Comparison of ENCODE assay signal across 20 mouse cellular contexts in genomic region chr11:50208039-50208438, GRCm38 (mm10). TPM values are rescaled to one million over a fixed set of nuclear protein-coding genes. Genes with fewer than 3 reads are reported as not detected.
DNase-seq lines count a peak whose midpoint lies in the region; ATAC-seq and TF ChIP-seq lines count a peak whose summit lies in the region.
"Had no signal": no experiment of that assay in that cellular context is flagged by ENCODE, and none has a peak within 500 bp of the region (broad histone marks: within the 10 kb centered on the region; RNA-seq: fewer than 3 reads in every experiment).

No protein-coding gene starts in this region.

- no peak for ATAC-seq in erythroblast, adult 5-6 weeks (replicated peaks; ENCODE audit: low FRiP score, poor library complexity, severe bottlenecking)
- no peak for ATAC-seq in intestine, postnatal 0 days
- ATAC-seq in intestine, embryonic 15.5 days, result no peak
- no peak for ATAC-seq in lung, postnatal 0 days
- ATAC-seq: forebrain, embryonic 13.5 days; midbrain, embryonic 15.5 days had no signal

- H3K9me3 ChIP-seq in erythroblast, embryonic 14.5 days (ENCODE audit: control insufficient read depth, low read length), result no peaks in the 10 kb centered on the region
- no peaks in the 10 kb centered on the region for H3K9me3 ChIP-seq in intestine, postnatal 0 days (ENCODE audit: control insufficient read depth)
- H3K9me3 ChIP-seq in intestine, embryonic 15.5 days, result no peaks in the 10 kb centered on the region
- no peaks in the 10 kb centered on the region for H3K9me3 ChIP-seq in lung, postnatal 0 days (ENCODE audit: low read length)
- H3K9me3 ChIP-seq: forebrain, embryonic 13.5 days; heart, embryonic 15.5 days; hindbrain, embryonic 13.5 days; midbrain, embryonic 15.5 days; neural tube, embryonic 13.5 days had no signal

- no peak overlapping the region for H3K27ac ChIP-seq in intestine, postnatal 0 days (ENCODE audit: low read depth, low read length)
- H3K27ac ChIP-seq in intestine, embryonic 15.5 days, result no peak overlapping the region
- no peak overlapping the region for H3K27ac ChIP-seq in lung, postnatal 0 days (ENCODE audit: low read length)
- H3K27ac ChIP-seq: forebrain, embryonic 13.5 days; heart, embryonic 15.5 days; hindbrain, embryonic 13.5 days; midbrain, embryonic 15.5 days; neural tube, embryonic 13.5 days had no signal

- DNase-seq in lung, postnatal 0 days (ENCODE audit: low spot score), result no peak
- no peak for DNase-seq in lung, postnatal 25 days (ENCODE audit: low spot score)
- DNase-seq in testis, postnatal 10 days (ENCODE audit: low spot score), result no peak
- DNase-seq: adrenal gland, postnatal 25 days; cerebellum, adult 9-11 months; heart, postnatal 36 days; kidney, postnatal 36 days; lung, postnatal 10 days; retina, postnatal 1 day; thymus, postnatal 14 days had no signal

- peak overlapping the region; percentile 67; the same call in 1 of the 2 replicates for H3K4me2 ChIP-seq in intestine, postnatal 0 days (replicated peaks; ENCODE audit: low read depth)
- H3K4me2 ChIP-seq in intestine, embryonic 15.5 days (replicated peaks), result no peak overlapping the region
- peak overlapping the region; percentile 62; the same call in 1 of the 2 replicates for H3K4me2 ChIP-seq in lung, postnatal 0 days (replicated peaks; ENCODE audit: low read depth, low read length)
- H3K4me2 ChIP-seq in myocyte (ENCODE audit: low read depth), result peak overlapping the region; percentile 98

- no peak overlapping the region for H3K9ac ChIP-seq in intestine, postnatal 0 days (ENCODE audit: low read depth, low read length)
- no peak overlapping the region for H3K9ac ChIP-seq in intestine, embryonic 15.5 days
- no peak overlapping the region for H3K9ac ChIP-seq in lung, postnatal 0 days (replicated peaks; ENCODE audit: low read depth)
- H3K9ac ChIP-seq: forebrain, embryonic 13.5 days; heart, embryonic 15.5 days had no signal

- H3K4me3 ChIP-seq in erythroblast, embryonic 14.5 days (replicated peaks), result peak overlapping the region; percentile 29
- H3K4me3 ChIP-seq in intestine, postnatal 0 days (ENCODE audit: low read depth, low read length), result no peak overlapping the region
- no peak overlapping the region for H3K4me3 ChIP-seq in intestine, embryonic 15.5 days (replicated peaks)
- no peak overlapping the region for H3K4me3 ChIP-seq in lung, postnatal 0 days (ENCODE audit: low read depth, low read length)
- peak overlapping the region; percentile 86 for H3K4me3 ChIP-seq in myocyte
- H3K4me3 ChIP-seq: forebrain, embryonic 13.5 days had no signal

- TF ChIP-seq POLR2A in myocyte (IDR thresholded peaks at IDR 0.05; ENCODE audit: insufficient read length, low read depth), result no peak

- H3K4me1 ChIP-seq in erythroblast, embryonic 14.5 days (ENCODE audit: control insufficient read depth), result peaks cover 50% of the 10 kb centered on the region
- H3K4me1 ChIP-seq in intestine, postnatal 0 days (replicated peaks; ENCODE audit: control insufficient read depth, insufficient read depth, low read length), result peaks cover 1% of the 10 kb centered on the region; the same call in 1 of the 2 replicates
- H3K4me1 ChIP-seq in intestine, embryonic 15.5 days (replicated peaks), result peaks cover 11% of the 10 kb centered on the region; the same call in 1 of the 2 replicates
- H3K4me1 ChIP-seq in lung, postnatal 0 days (ENCODE audit: insufficient read depth, low read depth, low read length), result peaks cover 12% of the 10 kb centered on the region; the same call in 1 of the 2 replicates

- WGBS in intestine, postnatal 0 days, result 90% methylated on average over 5 of the region's 5 CpGs
- 85% methylated on average over 5 of the region's 5 CpGs for WGBS in intestine, embryonic 15.5 days
- 93% methylated on average over 5 of the region's 5 CpGs for WGBS in lung, postnatal 0 days

- H3ac ChIP-seq in myocyte (ENCODE audit: control insufficient read depth, insufficient read length), result no peak overlapping the region

- no peaks in the 10 kb centered on the region for H3K27me3 ChIP-seq in erythroblast, embryonic 14.5 days (ENCODE audit: control insufficient read depth)
- no peaks in the 10 kb centered on the region for H3K27me3 ChIP-seq in intestine, postnatal 0 days (replicated peaks; ENCODE audit: control insufficient read depth, insufficient read depth, low read length)
- H3K27me3 ChIP-seq in intestine, embryonic 15.5 days (replicated peaks), result no peaks in the 10 kb centered on the region
- H3K27me3 ChIP-seq in lung, postnatal 0 days (replicated peaks; ENCODE audit: insufficient read depth, low read length), result no peaks in the 10 kb centered on the region
- H3K27me3 ChIP-seq in myocyte (ENCODE audit: control insufficient read depth, insufficient read depth, insufficient read length), result no peaks in the 10 kb centered on the region
- H3K27me3 ChIP-seq: forebrain, embryonic 13.5 days; heart, embryonic 15.5 days; hindbrain, embryonic 13.5 days; midbrain, embryonic 15.5 days; neural tube, embryonic 13.5 days had no signal

- H3K79me2 ChIP-seq in myocyte (ENCODE audit: control insufficient read depth, insufficient read depth), result peaks cover 60% of the 10 kb centered on the region

- no peak for TF ChIP-seq EP300 in lung, postnatal 0 days (IDR thresholded peaks at IDR 0.05)

- peaks cover 68% of the 10 kb centered on the region for H3K36me3 ChIP-seq in erythroblast, embryonic 14.5 days (ENCODE audit: control insufficient read depth)
- H3K36me3 ChIP-seq in intestine, postnatal 0 days (ENCODE audit: control insufficient read depth, insufficient read depth), result peaks cover 50% of the 10 kb centered on the region
- H3K36me3 ChIP-seq in intestine, embryonic 15.5 days, result peaks cover 42% of the 10 kb centered on the region
- H3K36me3 ChIP-seq in lung, postnatal 0 days (ENCODE audit: insufficient read depth, low read length), result peaks cover 46% of the 10 kb centered on the region
- peaks cover 55% of the 10 kb centered on the region for H3K36me3 ChIP-seq in myocyte (ENCODE audit: control insufficient read depth, insufficient read depth)

- TF ChIP-seq CTCF in intestine, postnatal 0 days (IDR thresholded peaks at IDR 0.05; ENCODE audit: low read depth), result no peak
- TF ChIP-seq CTCF in lung, postnatal 0 days (IDR thresholded peaks at IDR 0.05), result no peak

TF ChIP-seq in myocyte, 11 proteins besides CTCF, POLR2A, EP300 and RAD21:
- TF ChIP-seq REST (IDR thresholded peaks at IDR 0.05; ENCODE audit: insufficient read depth, insufficient read length) (no peak), POLR2AphosphoS2 (IDR thresholded peaks at IDR 0.05; ENCODE audit: insufficient read length, low read depth) (peak; percentile 78)
TF ChIP-seq in myocyte: peak in this region for 1.

RNA-seq across cellular contexts. Expression of gene Sqstm1, which starts 2.6 kb away (rescaled TPM):
- 19.5 and 24.0 TPM in 2 replicates for polyA plus RNA-seq in erythroblast, embryonic 14.5 days (2012)
- total RNA-seq in erythroblast, adult 5-6 weeks (2015; ENCODE audit: low replicate concordance), result 101 and 109 TPM in 2 replicates
- 596 and 621 TPM in 2 replicates for total RNA-seq in erythroblast, adult 5-6 weeks (2017; ENCODE audit: low replicate concordance)
- 197 and 213 TPM in 2 replicates for polyA plus RNA-seq in intestine, postnatal 0 days (2015; fragmentation: Nextera tagmentation; extraction: Ambion mirVana)
- polyA plus RNA-seq in intestine, embryonic 15.5 days (2015; fragmentation: Nextera tagmentation; extraction: Ambion mirVana), result 189 and 205 TPM in 2 replicates
- 405 and 426 TPM in 2 replicates for polyA plus RNA-seq in lung, postnatal 0 days (2015; fragmentation: Nextera tagmentation; extraction: Ambion mirVana)
- 873 TPM for polyA plus RNA-seq in myocyte (2012; fragmentation: generic; extraction: Trizol)

RNA-seq across cellular contexts. Expression of gene Mgat4b, which starts 2.7 kb away (rescaled TPM):
- 23.6 and 24.7 TPM in 2 replicates for polyA plus RNA-seq in erythroblast, embryonic 14.5 days (2012)
- total RNA-seq in erythroblast, adult 5-6 weeks (2015; ENCODE audit: low replicate concordance), result 7.1 and 7.7 TPM in 2 replicates
- total RNA-seq in erythroblast, adult 5-6 weeks (2017; ENCODE audit: low replicate concordance), result 5.1 and 10.0 TPM in 2 replicates
- polyA plus RNA-seq in intestine, postnatal 0 days (2015; fragmentation: Nextera tagmentation; extraction: Ambion mirVana), result 33.2 and 35.0 TPM in 2 replicates
- polyA plus RNA-seq in intestine, embryonic 15.5 days (2015; fragmentation: Nextera tagmentation; extraction: Ambion mirVana), result 29.5 and 31.5 TPM in 2 replicates
- polyA plus RNA-seq in lung, postnatal 0 days (2015; fragmentation: Nextera tagmentation; extraction: Ambion mirVana), result 43.4 and 44.4 TPM in 2 replicates
- polyA plus RNA-seq in myocyte (2012; fragmentation: generic; extraction: Trizol), result 89.2 TPM

RNA-seq across cellular contexts. Expression of gene Ltc4s, which starts 30.4 kb away (rescaled TPM):
- polyA plus RNA-seq in erythroblast, embryonic 14.5 days (2012), result not detected in 2 replicates
- total RNA-seq in erythroblast, adult 5-6 weeks (2015; ENCODE audit: low replicate concordance), result not detected in 2 replicates
- total RNA-seq in erythroblast, adult 5-6 weeks (2017; ENCODE audit: low replicate concordance), result 2.2 TPM in 1 of 2 replicates, not detected in the other
- 39.5 and 54.4 TPM in 2 replicates for polyA plus RNA-seq in intestine, postnatal 0 days (2015; fragmentation: Nextera tagmentation; extraction: Ambion mirVana)
- 3.9 and 4.2 TPM in 2 replicates for polyA plus RNA-seq in intestine, embryonic 15.5 days (2015; fragmentation: Nextera tagmentation; extraction: Ambion mirVana)
- polyA plus RNA-seq in lung, postnatal 0 days (2015; fragmentation: Nextera tagmentation; extraction: Ambion mirVana), result 21.8 and 21.9 TPM in 2 replicates
- 1.8 TPM for polyA plus RNA-seq in myocyte (2012; fragmentation: generic; extraction: Trizol)

RNA-seq across cellular contexts. Expression of gene Mrnip, which starts 33.8 kb away (rescaled TPM):
- polyA plus RNA-seq in erythroblast, embryonic 14.5 days (2012), result 0.79 and 1.3 TPM in 2 replicates
- total RNA-seq in erythroblast, adult 5-6 weeks (2015; ENCODE audit: low replicate concordance), result 6.7 and 9.8 TPM in 2 replicates
- 2.8 and 4.0 TPM in 2 replicates for total RNA-seq in erythroblast, adult 5-6 weeks (2017; ENCODE audit: low replicate concordance)
- polyA plus RNA-seq in intestine, postnatal 0 days (2015; fragmentation: Nextera tagmentation; extraction: Ambion mirVana), result 6.1 and 7.0 TPM in 2 replicates
- 9.6 and 12.5 TPM in 2 replicates for polyA plus RNA-seq in intestine, embryonic 15.5 days (2015; fragmentation: Nextera tagmentation; extraction: Ambion mirVana)
- polyA plus RNA-seq in lung, postnatal 0 days (2015; fragmentation: Nextera tagmentation; extraction: Ambion mirVana), result 6.9 and 9.0 TPM in 2 replicates
- polyA plus RNA-seq in myocyte (2012; fragmentation: generic; extraction: Trizol), result 7.8 TPM

Comparison
In these comparisons a context has a peak if more than half of its experiments do, and no peak if none do; other contexts are left out.
1. H3K4me3 ChIP-seq: peak in erythroblast, embryonic 14.5 days (single experiment) and myocyte (single experiment); none in intestine, postnatal 0 days (single experiment), intestine, embryonic 15.5 days (single experiment) and lung, postnatal 0 days (single experiment).